Mouse (Mus musculus) limb, embryonic 14.5 days (tissue): ENCODE data around the gene Chpf2. TPM values are rescaled to one million over a fixed set of nuclear protein-coding genes. Genes with fewer than 3 reads are reported as not detected.
A peak's percentile ranks its signal among the peaks of the same experiment; 100 is the strongest.

ENCODE experiments used
- ATAC-seq: fragments of 200-750 bp; cut with Nextera tagmentation; 2 replicates; pipeline ENCODE4 v1.8.0; 2017; ENCODE audit warnings: low read depth, moderate number of reproducible peaks, moderate TSS enrichment; ENCODE audit not compliant: low FRiP score
- DNase-seq: peaks from one replicate; pipeline ENCODE4 v3.0.0-alpha.2; 2015; ENCODE audit warnings: low spot score
- H3K27ac ChIP-seq: fragments of 300-500 bp; sonication (generic); replicated peaks from 2 replicates; pipeline ENCODE4 v1.5.1; 2014; ENCODE audit warnings: low read depth, mild to moderate bottlenecking, low read length, moderate library complexity, mixed read lengths
- H3K27me3 ChIP-seq: fragments of 300-500 bp; sonication (generic); 2 replicates; pipeline ENCODE4 v1.6.1; 2014; ENCODE audit warnings: low read length, mixed read lengths; ENCODE audit not compliant: control insufficient read depth, insufficient read depth
- H3K36me3 ChIP-seq: fragments of 300-500 bp; sonication (generic); 2 replicates; pipeline ENCODE4 v1.6.1; 2014; ENCODE audit warnings: mild to moderate bottlenecking, low read length, moderate library complexity, mixed read lengths; ENCODE audit not compliant: control insufficient read depth, insufficient read depth
- H3K4me1 ChIP-seq: fragments of 300-500 bp; sonication (generic); 2 replicates; pipeline ENCODE4 v1.6.1; 2014; ENCODE audit warnings: antibody characterized with exemption, low read length, mixed read lengths; ENCODE audit not compliant: control insufficient read depth, insufficient read depth
- H3K4me2 ChIP-seq: fragments of 300-500 bp; sonication (generic); replicated peaks from 2 replicates; pipeline ENCODE4 v1.6.1; 2014; ENCODE audit warnings: low read depth, mild to moderate bottlenecking, low read length, moderate library complexity; ENCODE audit not compliant: severe bottlenecking
- H3K4me3 ChIP-seq: fragments of 300-500 bp; sonication (generic); replicated peaks from 2 replicates; pipeline ENCODE4 v1.5.1; 2014; ENCODE audit warnings: low read length
- H3K9ac ChIP-seq: fragments of 300-500 bp; sonication (generic); 2 replicates; pipeline ENCODE4 v1.6.1; 2014; ENCODE audit warnings: mild to moderate bottlenecking, low read depth, low read length, moderate library complexity; ENCODE audit not compliant: severe bottlenecking
- H3K9me3 ChIP-seq: fragments of 300-500 bp; sonication (generic); 2 replicates; pipeline ENCODE4 v1.6.1; 2016; ENCODE audit warnings: low read length; ENCODE audit not compliant: control insufficient read depth
- POLR2A ChIP-seq: fragments of 200-500 bp; IDR thresholded peaks from 2 replicates; pipeline ENCODE4 v1.8.0; 2012; ENCODE audit warnings: inconsistent platforms, mild to moderate bottlenecking, moderate library complexity, borderline replicate concordance; ENCODE audit not compliant: insufficient read depth, insufficient read length; ENCODE audit errors: extremely low read depth
- WGBS: fragments of 180-500 bp; shearing (Covaris S2); extraction: QIAGEN DNeasy Blood & Tissue Kit; methylation state at CpG from one replicate; pipeline ENCODE4 v1.1.7; 2014; 5-methylcytosine and 5-hydroxymethylcytosine counted together
- microRNA counts: library from miRNA; unstranded; fragments of <30 nt; microRNA quantifications from one replicate; lab custom pipeline; 2016
- microRNA-seq: library from miRNA; unstranded; fragments of <30 nt; microRNA quantifications from one replicate; pipeline ENCODE4, GENCODE M21; 2016
- polyA plus RNA-seq, 2 experiments: library from polyadenylated mRNA; depleted of rRNA in 1 of 2; stranded (reverse) in 1 of 2; unstranded in 1 of 2; fragments of >200 nt; fragmentation: Nextera tagmentation in 1 of 2; extraction: Ambion mirVana in 1 of 2; gene quantifications; 2 replicates each; pipeline versions ENCODE4 v1.2.1 to v1.2.3; 2012 to 2014

Gene Chpf2
- polyA plus RNA-seq, 2 experiments = 23.1 to 56.2 TPM

- Histone ChIP-seq H3K4me1 (no peaks in the 10 kb centered on the region), H3K27me3 (no peaks in the 10 kb centered on the region), H3K9ac (no peak overlapping the region), H3K4me2 (no peak overlapping the region), H3K4me3 (no peak overlapping the region), H3K27ac (no peak overlapping the region), H3K36me3 (no peaks in the 10 kb centered on the region), H3K9me3 (no peaks in the 10 kb centered on the region)
- TF ChIP-seq POLR2A = no peak
- WGBS = 74% methylated on average over 4 of the region's 4 CpGs
- DNase-seq = no peak
- ATAC-seq = no peak
These were observed 50.4 kb downstream of the Chpf2 start for GRCm38 (mm10) chr5:24636987-24637386.

- no peak for TF ChIP-seq POLR2A
- DNase-seq (no peak), ATAC-seq (no peak)
- 55% methylated on average over 6 of the region's 6 CpGs for WGBS
- H3K27ac ChIP-seq = no peak overlapping the region
- no peak overlapping the region for H3K4me3 ChIP-seq
- no peaks in the 10 kb centered on the region for H3K27me3 ChIP-seq
- H3K36me3 ChIP-seq = no peaks in the 10 kb centered on the region
- H3K9ac ChIP-seq = no peak overlapping the region
- no peak overlapping the region for H3K4me2 ChIP-seq
- no peaks in the 10 kb centered on the region for H3K4me1 ChIP-seq
- no peaks in the 10 kb centered on the region for H3K9me3 ChIP-seq
These were observed 51.6 kb downstream of the Chpf2 start for GRCm38 (mm10) chr5:24638131-24638530.

GRCm38 (mm10) chr5:24639081-24639480, 52.5 kb downstream of the Chpf2 start:
- DNase-seq = no peak
- Histone ChIP-seq H3K36me3 (no peaks in the 10 kb centered on the region), H3K9ac (no peak overlapping the region), H3K4me1 (no peaks in the 10 kb centered on the region), H3K4me3 (no peak overlapping the region), H3K9me3 (no peaks in the 10 kb centered on the region), H3K4me2 (no peak overlapping the region), H3K27ac (no peak overlapping the region), H3K27me3 (no peaks in the 10 kb centered on the region)
- no peak for TF ChIP-seq POLR2A
- 71% methylated on average over 6 of the region's 6 CpGs for WGBS
- ATAC-seq = no peak

MicroRNAs within 50 kb of the gene (microRNA counts, 519-probe panel; counts per million panel counts)
- microRNA mmu-miR-671-3p (lab: Ali Mortazavi, UCI) (not detected), microRNA mmu-miR-671-5p (lab: Ali Mortazavi, UCI) (not detected)

Small RNAs within 50 kb of the gene (microRNA-seq; reads per million reads assigned to microRNA genes)
- 625 reads per million, percentile 68 among the genes with 10 or more reads in this experiment for gene Mir671

Other genes starting within 250 kb of the Chpf2 start
- gene Kcnh2, start 235.1 kb upstream of the Chpf2 start, polyA plus RNA-seq (2012; rRNA removed) = 16.2 and 26.5 TPM in 2 replicates
- gene Kcnh2, start 235.1 kb upstream of the Chpf2 start, polyA plus RNA-seq (2014; fragmentation: Nextera tagmentation; extraction: Ambion mirVana) = 2.8 and 3.8 TPM in 2 replicates
- gene Nos3, start 221.9 kb upstream of the Chpf2 start, polyA plus RNA-seq (2012; rRNA removed) = 7.3 and 7.4 TPM in 2 replicates
- 4.8 and 6.1 TPM in 2 replicates for gene Nos3, start 221.9 kb upstream of the Chpf2 start, polyA plus RNA-seq (2014; fragmentation: Nextera tagmentation; extraction: Ambion mirVana)
- gene Atg9b, start 194.6 kb upstream of the Chpf2 start, polyA plus RNA-seq (2012; rRNA removed) = 1.7 and 2.4 TPM in 2 replicates
- 0.54 and 1.3 TPM in 2 replicates for gene Atg9b, start 194.6 kb upstream of the Chpf2 start, polyA plus RNA-seq (2014; fragmentation: Nextera tagmentation; extraction: Ambion mirVana)
- 45.3 and 58.3 TPM in 2 replicates for gene Abcb8, start 193.1 kb upstream of the Chpf2 start, polyA plus RNA-seq (2012; rRNA removed)
- gene Abcb8, start 193.1 kb upstream of the Chpf2 start, polyA plus RNA-seq (2014; fragmentation: Nextera tagmentation; extraction: Ambion mirVana) = 35.8 and 37.3 TPM in 2 replicates
- 3.0 and 6.2 TPM in 2 replicates for gene Asic3, start 173.3 kb upstream of the Chpf2 start, polyA plus RNA-seq (2012; rRNA removed)
- gene Asic3, start 173.3 kb upstream of the Chpf2 start, polyA plus RNA-seq (2014; fragmentation: Nextera tagmentation; extraction: Ambion mirVana) = 0.36 and 1.2 TPM in 2 replicates
- 127 and 165 TPM in 2 replicates for gene Cdk5, start 163.2 kb upstream of the Chpf2 start, polyA plus RNA-seq (2012; rRNA removed)
- 51.7 TPM in 2 replicates for gene Cdk5, start 163.2 kb upstream of the Chpf2 start, polyA plus RNA-seq (2014; fragmentation: Nextera tagmentation; extraction: Ambion mirVana)
- 69.1 and 84.1 TPM in 2 replicates for gene Slc4a2, start 162.9 kb upstream of the Chpf2 start, polyA plus RNA-seq (2012; rRNA removed)
- gene Slc4a2, start 162.9 kb upstream of the Chpf2 start, polyA plus RNA-seq (2014; fragmentation: Nextera tagmentation; extraction: Ambion mirVana) = 30.0 and 37.1 TPM in 2 replicates
- gene Fastk, start 141.5 kb upstream of the Chpf2 start, polyA plus RNA-seq (2012; rRNA removed) = 295 and 397 TPM in 2 replicates
- 113 and 120 TPM in 2 replicates for gene Fastk, start 141.5 kb upstream of the Chpf2 start, polyA plus RNA-seq (2014; fragmentation: Nextera tagmentation; extraction: Ambion mirVana)
- 29.8 and 35.5 TPM in 2 replicates for gene Tmub1, start 138.9 kb upstream of the Chpf2 start, polyA plus RNA-seq (2012; rRNA removed)
- gene Tmub1, start 138.9 kb upstream of the Chpf2 start, polyA plus RNA-seq (2014; fragmentation: Nextera tagmentation; extraction: Ambion mirVana) = 23.2 and 23.5 TPM in 2 replicates
- gene Agap3, start 134.6 kb upstream of the Chpf2 start, polyA plus RNA-seq (2012; rRNA removed) = 103 and 114 TPM in 2 replicates
- gene Agap3, start 134.6 kb upstream of the Chpf2 start, polyA plus RNA-seq (2014; fragmentation: Nextera tagmentation; extraction: Ambion mirVana) = 57.9 and 61.7 TPM in 2 replicates
- gene Gbx1, start 59.5 kb upstream of the Chpf2 start, polyA plus RNA-seq (2012; rRNA removed) = 0.04 and 0.05 TPM in 2 replicates
- gene Gbx1, start 59.5 kb upstream of the Chpf2 start, polyA plus RNA-seq (2014; fragmentation: Nextera tagmentation; extraction: Ambion mirVana) = not detected in 2 replicates
- 2.7 and 3.8 TPM in 2 replicates for gene Asb10, start 45.8 kb upstream of the Chpf2 start, polyA plus RNA-seq (2012; rRNA removed)
- 0.62 and 1.1 TPM in 2 replicates for gene Asb10, start 45.8 kb upstream of the Chpf2 start, polyA plus RNA-seq (2014; fragmentation: Nextera tagmentation; extraction: Ambion mirVana)
- gene 4931409K22Rik, start 29.9 kb upstream of the Chpf2 start, polyA plus RNA-seq (2012; rRNA removed) = 0.35 and 0.51 TPM in 2 replicates
- 0.12 and 0.17 TPM in 2 replicates for gene 4931409K22Rik, start 29.9 kb upstream of the Chpf2 start, polyA plus RNA-seq (2014; fragmentation: Nextera tagmentation; extraction: Ambion mirVana)
- gene Abcf2, start 9.3 kb upstream of the Chpf2 start, polyA plus RNA-seq (2012; rRNA removed) = 81.0 and 82.5 TPM in 2 replicates
- gene Abcf2, start 9.3 kb upstream of the Chpf2 start, polyA plus RNA-seq (2014; fragmentation: Nextera tagmentation; extraction: Ambion mirVana) = 94.3 TPM in 2 replicates
- 91.5 and 93.6 TPM in 2 replicates for gene Smarcd3, start 37.7 kb downstream of the Chpf2 start, polyA plus RNA-seq (2012; rRNA removed)
- 52.7 and 59.6 TPM in 2 replicates for gene Smarcd3, start 37.7 kb downstream of the Chpf2 start, polyA plus RNA-seq (2014; fragmentation: Nextera tagmentation; extraction: Ambion mirVana)
- 37.1 and 39.4 TPM in 2 replicates for gene Nub1, start 98.8 kb downstream of the Chpf2 start, polyA plus RNA-seq (2012; rRNA removed)
- gene Nub1, start 98.8 kb downstream of the Chpf2 start, polyA plus RNA-seq (2014; fragmentation: Nextera tagmentation; extraction: Ambion mirVana) = 33.4 and 35.1 TPM in 2 replicates
- gene Wdr86, start 144.0 kb downstream of the Chpf2 start, polyA plus RNA-seq (2012; rRNA removed) = 37.5 and 59.4 TPM in 2 replicates
- 25.4 and 32.0 TPM in 2 replicates for gene Wdr86, start 144.0 kb downstream of the Chpf2 start, polyA plus RNA-seq (2014; fragmentation: Nextera tagmentation; extraction: Ambion mirVana)
- gene Crygn, start 171.3 kb downstream of the Chpf2 start, polyA plus RNA-seq (2012; rRNA removed) = 0.09 TPM in 1 of 2 replicates, not detected in the other
- gene Crygn, start 171.3 kb downstream of the Chpf2 start, polyA plus RNA-seq (2014; fragmentation: Nextera tagmentation; extraction: Ambion mirVana) = 1.0 and 2.3 TPM in 2 replicates